Mouse (Mus musculus) heart, embryonic 11.5 days (tissue): ENCODE results near the gene Klhl22. TPM values are rescaled to one million over a fixed set of nuclear protein-coding genes. Genes with fewer than 3 reads are reported as not detected.

Experiments
- ATAC-seq: fragments of 200-750 bp; cut with Nextera tagmentation; replicated peaks from 2 replicates; pipeline ENCODE4 v1.8.0; 2017; ENCODE audit warnings: moderate library complexity; ENCODE audit not compliant: insufficient number of reproducible peaks, low FRiP score, low TSS enrichment
- H3K27ac ChIP-seq: fragments of 300-500 bp; sonication (generic); 2 replicates; pipeline ENCODE4 v1.5.1; 2014; ENCODE audit warnings: mild to moderate bottlenecking, low read depth, low read length
- H3K27me3 ChIP-seq: fragments of 300-500 bp; sonication (generic); 2 replicates; pipeline ENCODE4 v1.6.1; 2014; ENCODE audit warnings: mild to moderate bottlenecking, low read length, mixed read lengths; ENCODE audit not compliant: control insufficient read depth, insufficient read depth
- H3K36me3 ChIP-seq: fragments of 300-500 bp; sonication (generic); 2 replicates; pipeline ENCODE4 v1.6.1; 2014; ENCODE audit warnings: mild to moderate bottlenecking, low read length, moderate library complexity, mixed read lengths; ENCODE audit not compliant: control insufficient read depth, insufficient read depth
- H3K4me1 ChIP-seq: fragments of 300-500 bp; sonication (generic); 2 replicates; pipeline ENCODE4 v1.6.1; 2014; ENCODE audit warnings: low read length; ENCODE audit not compliant: control insufficient read depth, insufficient read depth
- H3K4me2 ChIP-seq: fragments of 300-500 bp; sonication (generic); 2 replicates; pipeline ENCODE4 v1.6.1; 2014; ENCODE audit warnings: mild to moderate bottlenecking, moderate library complexity
- H3K4me3 ChIP-seq: fragments of 300-500 bp; sonication (generic); 2 replicates; pipeline ENCODE4 v1.5.1; 2014; ENCODE audit warnings: low read depth, low read length
- H3K9ac ChIP-seq: fragments of 300-500 bp; sonication (generic); 2 replicates; pipeline ENCODE4 v1.6.1; 2014; ENCODE audit warnings: mild to moderate bottlenecking, low read depth, low read length, moderate library complexity
- H3K9me3 ChIP-seq: fragments of 300-500 bp; sonication (generic); replicated peaks from 2 replicates; pipeline ENCODE4 v1.6.1; 2016; ENCODE audit warnings: low read length; ENCODE audit not compliant: control insufficient read depth
- WGBS: fragments of 180-500 bp; shearing (Covaris S2); extraction: QIAGEN DNeasy Blood & Tissue Kit; methylation state at CpG from one replicate; pipeline ENCODE4 v1.1.7; 2014; ENCODE audit not compliant: insufficient replicate concordance; 5-methylcytosine and 5-hydroxymethylcytosine counted together
- polyA plus RNA-seq: library from polyadenylated mRNA; unstranded; fragments of >200 nt; fragmentation: Nextera tagmentation; extraction: Ambion mirVana; gene quantifications from 2 replicates; pipeline ENCODE4 v1.2.1, GENCODE M21; 2014

Klhl22 gene
- polyA plus RNA-seq, 1 experiment from 2014 or later = 43.2 TPM

DNA sequence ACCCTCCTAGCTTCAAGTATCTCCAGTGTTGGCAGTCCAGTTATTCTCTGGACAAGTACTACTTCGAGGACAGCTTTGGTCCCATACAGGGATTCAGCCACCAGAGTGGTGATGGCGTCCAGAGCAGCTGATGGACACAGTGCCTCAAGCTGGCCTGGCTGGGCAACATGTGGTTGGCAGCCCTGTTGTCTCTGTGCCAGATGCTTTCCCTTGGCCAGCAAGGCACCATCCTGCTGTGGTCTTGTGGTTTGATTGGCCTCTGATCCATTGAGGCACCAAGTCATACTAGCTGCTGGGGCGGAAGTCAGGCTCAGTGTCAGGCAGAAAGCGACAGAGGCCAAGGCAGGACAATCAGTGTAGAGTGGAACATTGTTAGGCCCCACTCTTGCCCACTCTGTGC lies 49.7 kb downstream of the Klhl22 start:
- H3K27me3 ChIP-seq = peaks cover 43% of the 10 kb centered on the region
- no peak overlapping the region for H3K4me3 ChIP-seq
- H3K36me3 ChIP-seq = no peaks in the 10 kb centered on the region
- H3K9me3 ChIP-seq = no peaks in the 10 kb centered on the region
- peaks cover 40% of the 10 kb centered on the region for H3K4me1 ChIP-seq
- no peak overlapping the region for H3K4me2 ChIP-seq
- H3K27ac ChIP-seq = no peak overlapping the region
- 71% methylated on average over 4 of the region's 4 CpGs for WGBS
- H3K9ac ChIP-seq = no peak overlapping the region
- ATAC-seq = no peak

DNA sequence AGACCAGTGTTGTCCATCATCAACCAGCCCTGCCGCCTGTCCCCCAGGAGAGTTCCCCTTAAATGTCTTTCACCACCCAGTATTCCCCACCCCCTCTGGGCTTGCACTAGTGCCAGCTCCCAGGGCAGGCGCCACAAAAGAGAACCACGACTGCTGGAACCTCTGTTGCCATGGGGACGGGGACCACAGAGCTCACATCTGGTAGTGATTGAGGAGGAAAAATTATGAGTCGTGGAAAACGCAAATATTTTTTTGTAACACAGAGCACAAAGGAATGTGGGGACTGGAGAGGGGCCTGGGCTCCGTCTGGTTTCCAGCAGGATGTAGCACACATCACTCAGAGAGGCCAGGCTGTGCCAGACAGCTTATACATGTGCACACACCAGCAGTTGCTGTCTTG lies 50.3 kb downstream of the Klhl22 start:
- Histone ChIP-seq H3K9me3 (no peaks in the 10 kb centered on the region), H3K27me3 (peaks cover 40% of the 10 kb centered on the region), H3K4me1 (peaks cover 34% of the 10 kb centered on the region), H3K4me3 (no peak overlapping the region), H3K27ac (peak overlapping the region; percentile 57; the same call in 1 of the 2 replicates), H3K4me2 (no peak overlapping the region), H3K36me3 (no peaks in the 10 kb centered on the region), H3K9ac (no peak overlapping the region)
- ATAC-seq = no peak
- 28% methylated on average over 7 of the region's 7 CpGs for WGBS

DNA sequence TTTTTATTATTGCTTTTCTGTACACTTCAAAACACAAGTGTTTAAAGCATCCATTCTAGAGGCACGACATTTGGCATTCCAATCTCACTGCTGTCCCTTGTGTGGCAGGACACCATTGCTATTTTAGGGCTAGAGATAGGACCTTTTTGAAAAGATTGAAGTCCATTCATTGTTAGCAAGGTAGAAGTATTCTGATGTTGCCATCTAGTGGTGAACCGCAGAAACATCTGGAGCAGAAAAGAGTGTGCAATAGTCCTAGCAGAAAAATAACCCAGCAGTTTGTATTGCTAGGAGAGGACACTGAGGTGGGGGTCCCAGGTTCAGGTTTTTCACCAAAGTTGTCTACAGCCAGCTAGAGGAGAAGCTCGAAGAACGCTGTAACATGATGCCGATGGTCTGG lies 52.7 kb downstream of the Klhl22 start:
- no peaks in the 10 kb centered on the region for H3K36me3 ChIP-seq
- no peak overlapping the region for H3K27ac ChIP-seq
- 3% methylated on average over 5 of the region's 5 CpGs for WGBS
- no peak overlapping the region for H3K9ac ChIP-seq
- H3K27me3 ChIP-seq = peaks cover 37% of the 10 kb centered on the region
- no peak overlapping the region for H3K4me2 ChIP-seq
- no peak overlapping the region for H3K4me3 ChIP-seq
- no peak for ATAC-seq
- peaks cover 29% of the 10 kb centered on the region for H3K4me1 ChIP-seq
- no peaks in the 10 kb centered on the region for H3K9me3 ChIP-seq

DNA sequence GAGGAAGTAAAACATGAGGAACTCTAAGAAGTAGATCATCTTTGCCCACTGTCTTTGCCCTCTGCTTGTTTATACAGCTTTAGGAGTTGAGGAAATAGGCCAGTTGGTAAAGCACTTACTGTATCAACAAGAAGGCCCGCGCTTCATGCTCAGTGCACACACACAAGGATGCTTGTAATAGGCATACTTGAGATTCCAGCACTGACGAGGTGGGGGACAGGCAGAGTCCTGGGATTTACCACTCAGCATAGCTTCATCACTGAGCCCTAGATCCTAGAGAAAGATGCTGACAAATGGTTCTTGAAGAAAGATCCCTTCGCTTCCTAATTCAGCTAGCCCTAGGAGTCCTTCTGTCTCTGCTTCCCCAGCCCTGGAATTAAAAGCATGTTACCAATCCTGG lies 53.8 kb downstream of the Klhl22 start:
- Histone ChIP-seq H3K4me3 (no peak overlapping the region), H3K9ac (peak overlapping the region; percentile 24; the same call in 1 of the 2 replicates), H3K4me1 (peaks cover 20% of the 10 kb centered on the region), H3K27ac (no peak overlapping the region), H3K9me3 (no peaks in the 10 kb centered on the region), H3K36me3 (no peaks in the 10 kb centered on the region), H3K4me2 (no peak overlapping the region), H3K27me3 (peaks cover 33% of the 10 kb centered on the region)
- WGBS = 33% methylated on average over 4 of the region's 4 CpGs
- ATAC-seq = no peak

DNA sequence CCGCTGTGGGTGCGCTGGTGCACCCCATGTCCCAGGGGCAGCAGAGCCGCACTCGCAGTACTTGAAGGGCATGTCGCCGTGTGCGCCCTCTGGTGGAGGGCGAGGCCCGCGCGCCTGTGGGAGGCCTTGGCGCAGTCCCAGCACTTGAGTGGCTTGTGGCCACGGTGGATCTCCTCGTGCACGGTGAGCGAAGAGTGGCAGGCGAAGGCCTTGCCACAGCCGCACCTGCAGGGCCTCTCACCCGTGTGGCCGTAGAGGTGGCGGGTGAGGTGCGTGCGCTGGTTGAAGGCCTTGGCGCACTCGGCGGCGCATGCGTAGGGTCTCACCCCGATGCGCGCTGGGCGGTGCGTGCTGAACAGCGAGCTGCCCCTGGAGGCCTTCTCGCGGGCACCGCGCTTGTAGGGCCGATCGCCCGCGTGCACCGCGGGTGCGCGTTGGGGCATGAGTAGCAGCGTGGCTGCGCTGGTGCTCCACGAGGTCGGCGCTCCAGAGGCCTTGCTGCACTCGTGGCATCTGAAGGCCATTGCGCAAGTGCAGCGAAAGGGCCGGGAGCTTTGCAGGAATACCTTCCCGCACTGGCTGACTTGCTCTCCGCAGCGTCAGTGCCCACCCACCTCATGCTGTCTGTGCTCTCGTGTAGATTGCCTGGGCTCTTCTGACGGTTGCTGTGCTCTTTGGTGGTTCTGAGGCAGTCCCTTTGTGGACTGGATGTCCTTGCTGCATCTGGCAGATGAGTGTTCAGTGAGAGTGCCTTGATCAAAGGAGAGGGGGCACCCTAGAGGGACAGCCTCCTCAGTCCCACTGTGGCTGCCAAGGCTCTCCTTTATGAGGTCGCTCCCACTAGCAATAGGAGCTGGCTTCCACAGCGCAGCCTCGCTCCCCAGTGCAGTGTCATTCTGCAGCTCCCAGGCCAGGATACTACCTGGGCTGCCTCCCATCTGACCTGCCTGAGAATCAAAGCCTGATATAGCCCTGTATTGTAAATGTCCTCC lies 56.3 kb downstream of the Klhl22 start:
- Histone ChIP-seq H3K9me3 (no peaks in the 10 kb centered on the region), H3K4me1 (peaks cover 9% of the 10 kb centered on the region), H3K4me2 (peak overlapping the region; percentile 87), H3K9ac (peak overlapping the region; percentile 73), H3K4me3 (peak overlapping the region; percentile 48), H3K36me3 (no peaks in the 10 kb centered on the region), H3K27ac (no peak overlapping the region), H3K27me3 (peaks cover 33% of the 10 kb centered on the region)
- peak; percentile 56; the same call in 1 of the 2 replicates for ATAC-seq
- WGBS = 2% methylated on average over 63 of the region's 63 CpGs

DNA sequence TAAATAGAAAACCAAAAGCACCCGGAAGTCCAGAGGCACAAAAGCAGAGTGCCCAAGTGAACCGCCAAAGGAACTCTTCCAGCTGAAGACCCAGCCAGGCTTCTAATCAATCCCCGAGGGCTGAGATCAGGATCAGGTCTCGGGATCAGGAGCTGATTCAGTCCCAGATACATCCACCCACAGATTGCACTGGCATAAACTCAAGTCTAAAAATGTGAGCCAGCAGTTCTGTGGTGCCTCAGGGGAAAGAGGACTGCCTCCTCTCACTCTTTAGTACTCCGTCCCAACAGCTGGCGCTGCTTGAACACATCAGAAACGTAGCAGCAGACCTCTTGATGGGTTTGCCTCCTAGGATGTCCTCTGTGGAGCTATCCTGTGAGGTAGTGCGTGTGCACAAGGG lies 57.1 kb downstream of the Klhl22 start:
- H3K36me3 ChIP-seq = no peaks in the 10 kb centered on the region
- H3K9me3 ChIP-seq = no peaks in the 10 kb centered on the region
- H3K27me3 ChIP-seq = peaks cover 38% of the 10 kb centered on the region
- 81% methylated on average over 8 of the region's 8 CpGs for WGBS
- H3K4me3 ChIP-seq = no peak overlapping the region
- no peak overlapping the region for H3K9ac ChIP-seq
- peaks cover 9% of the 10 kb centered on the region for H3K4me1 ChIP-seq
- H3K27ac ChIP-seq = no peak overlapping the region
- no peak overlapping the region; the same call in 1 of the 2 replicates for H3K4me2 ChIP-seq
- ATAC-seq = no peak

DNA sequence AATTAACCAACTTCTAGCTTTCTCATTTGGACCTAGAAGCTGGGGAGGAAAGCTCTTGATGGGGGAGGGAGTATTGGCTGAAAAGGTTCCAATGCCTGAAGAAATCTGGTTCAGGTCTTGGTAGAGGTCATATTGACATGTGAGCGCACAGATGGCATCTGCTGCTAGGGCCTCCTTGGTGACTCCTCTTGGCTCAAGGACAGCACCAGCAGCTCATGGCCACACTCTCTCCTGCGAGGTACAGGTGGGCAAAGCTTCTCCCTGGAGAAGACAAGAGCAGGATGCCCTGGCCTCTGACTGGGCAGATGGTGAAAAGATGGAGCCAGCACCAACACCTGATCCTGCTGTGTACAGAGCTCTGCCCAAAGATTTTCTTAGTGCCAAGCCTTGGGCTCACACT lies 67.1 kb downstream of the Klhl22 start:
- Histone ChIP-seq H3K4me3 (no peak overlapping the region), H3K27ac (no peak overlapping the region), H3K4me2 (no peak overlapping the region), H3K9me3 (no peaks in the 10 kb centered on the region), H3K27me3 (peaks cover 39% of the 10 kb centered on the region), H3K9ac (no peak overlapping the region), H3K4me1 (no peaks in the 10 kb centered on the region), H3K36me3 (no peaks in the 10 kb centered on the region)
- 78% methylated on average over 2 of the region's 2 CpGs for WGBS
- ATAC-seq = no peak

DNA sequence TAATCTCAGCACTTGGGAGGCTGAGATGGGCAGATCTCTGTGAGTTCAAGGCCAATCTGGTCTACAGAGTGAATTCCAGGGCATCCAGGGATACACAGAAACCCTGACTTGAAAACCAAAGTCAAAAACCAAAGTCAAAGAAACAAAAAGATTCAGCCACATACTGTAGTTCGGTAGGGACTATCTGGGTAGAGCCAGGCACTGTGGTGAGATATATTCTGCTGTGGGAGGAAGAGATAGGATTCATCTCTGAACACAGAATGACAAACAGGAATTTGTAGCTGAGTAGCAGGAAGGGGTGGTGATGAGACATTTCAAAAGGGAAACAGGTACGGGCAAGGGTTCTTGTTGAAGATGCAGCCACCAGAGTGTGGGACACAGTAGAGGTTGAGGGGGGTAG lies 68.8 kb downstream of the Klhl22 start:
- Histone ChIP-seq H3K4me1 (no peaks in the 10 kb centered on the region), H3K36me3 (no peaks in the 10 kb centered on the region), H3K9ac (no peak overlapping the region), H3K27me3 (peaks cover 56% of the 10 kb centered on the region), H3K4me2 (no peak overlapping the region), H3K27ac (no peak overlapping the region), H3K9me3 (no peaks in the 10 kb centered on the region), H3K4me3 (no peak overlapping the region)
- ATAC-seq = no peak
- WGBS = 62% methylated on average over 2 of the region's 2 CpGs

DNA sequence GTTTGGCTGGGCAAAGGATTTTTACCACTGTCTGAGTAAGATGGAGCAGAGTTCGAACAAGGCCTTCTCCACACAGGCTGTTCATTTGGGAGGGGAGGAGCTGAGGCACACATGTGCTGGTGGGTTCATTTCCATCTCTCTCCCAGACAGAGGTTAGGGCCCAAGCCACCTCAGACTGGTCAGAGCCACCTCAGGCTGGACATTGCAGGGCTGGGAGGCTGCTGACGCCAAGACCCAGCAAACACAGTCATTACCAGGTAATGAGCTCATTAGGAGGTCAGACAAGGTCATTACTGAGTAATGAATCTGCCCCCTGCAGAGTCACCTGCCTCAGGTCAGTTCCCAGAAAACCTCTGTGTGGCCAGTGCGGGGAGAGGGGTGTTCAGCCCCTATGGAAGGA lies 69.4 kb downstream of the Klhl22 start:
- H3K9ac ChIP-seq = no peak overlapping the region
- H3K27me3 ChIP-seq = peaks cover 63% of the 10 kb centered on the region
- 70% methylated on average over 3 of the region's 3 CpGs for WGBS
- no peak for ATAC-seq
- H3K4me1 ChIP-seq = no peaks in the 10 kb centered on the region
- no peaks in the 10 kb centered on the region for H3K36me3 ChIP-seq
- H3K4me3 ChIP-seq = no peak overlapping the region
- H3K9me3 ChIP-seq = no peaks in the 10 kb centered on the region
- no peak overlapping the region for H3K4me2 ChIP-seq
- no peak overlapping the region for H3K27ac ChIP-seq
